Mouse (Mus musculus) inflammation-experienced regulatory T-cells, adult 6 months (primary cell): ENCODE measurements around the gene Fundc1. TPM values are rescaled to one million over a fixed set of nuclear protein-coding genes. Genes with fewer than 3 reads are reported as not detected.
A peak's percentile ranks its signal among the peaks of the same experiment; 100 is the strongest.
"Not testable (repeated sequence)": the region's sequence is repeated elsewhere in the genome, so short reads cannot be mapped to it uniquely, and the experiment has no call there.

Source experiments
- ATAC-seq: one replicate; pipeline ENCODE4 v1.8.0; 2017
- polyA plus RNA-seq, 3 experiments: library from polyadenylated mRNA; unstranded; fragments of 100-300 nt; shearing (Covaris generic); gene quantifications; one replicate each; pipeline ENCODE4 v1.2.1; 2017

The Fundc1 gene
- polyA plus RNA-seq: 10 to 100 TPM; 76.1 to 79.6 (median 79.1) TPM

- ATAC-seq: peak; percentile 99
These were observed at the start of gene Fundc1 for GRCm38 (mm10) chrX:17571621-17572459. Gene Fundc1, minus strand, starts transcription at chrX:17572325.

GRCm38 (mm10) chrX:17611253-17611652, 39.1 kb upstream of the Fundc1 start:
- no peak for ATAC-seq

GRCm38 (mm10) chrX:17608763-17609162, 36.6 kb upstream of the Fundc1 start:
- no peak for ATAC-seq

- no peak for ATAC-seq
These were observed 35.5 kb upstream of the Fundc1 start for GRCm38 (mm10) chrX:17607668-17608067.

GRCm38 (mm10) chrX:17593331-17593730, 21.2 kb upstream of the Fundc1 start:
- no peak for ATAC-seq

- ATAC-seq: peak; percentile 73
These were observed 18.6 kb upstream of the Fundc1 start for GRCm38 (mm10) chrX:17590745-17591144.

- no peak for ATAC-seq
These were observed 879 bp downstream of the Fundc1 start for GRCm38 (mm10) chrX:17571271-17571620.

GRCm38 (mm10) chrX:17568670-17569069, 3.5 kb downstream of the Fundc1 start:
- ATAC-seq: no peak

- ATAC-seq: no peak
These were observed 6.4 kb downstream of the Fundc1 start for GRCm38 (mm10) chrX:17565743-17566142.

GRCm38 (mm10) chrX:17564732-17565131, 7.4 kb downstream of the Fundc1 start:
- ATAC-seq: no peak

- no peak for ATAC-seq
These were observed 13.4 kb downstream of the Fundc1 start for GRCm38 (mm10) chrX:17558746-17559145.

GRCm38 (mm10) chrX:17554488-17554887, 17.6 kb downstream of the Fundc1 start:
- ATAC-seq: no peak

- not testable (repeated sequence) for ATAC-seq
These were observed 20.5 kb downstream of the Fundc1 start for GRCm38 (mm10) chrX:17551586-17551985.

GRCm38 (mm10) chrX:17547143-17547806, 24.9 kb downstream of the Fundc1 start:
- ATAC-seq: no peak

- ATAC-seq: no peak
These were observed 27.1 kb downstream of the Fundc1 start for GRCm38 (mm10) chrX:17544860-17545492.

GRCm38 (mm10) chrX:17537701-17538100, 34.4 kb downstream of the Fundc1 start:
- ATAC-seq: no peak

- no peak for ATAC-seq
These were observed 45.1 kb downstream of the Fundc1 start for GRCm38 (mm10) chrX:17527008-17527407.

- peak; percentile 94 for ATAC-seq
These were observed 50.9 kb downstream of the Fundc1 start for GRCm38 (mm10) chrX:17521221-17521716.

- no peak for ATAC-seq
These were observed 52.0 kb downstream of the Fundc1 start for GRCm38 (mm10) chrX:17520086-17520485.

GRCm38 (mm10) chrX:17514012-17514411, 58.1 kb downstream of the Fundc1 start:
- peak; percentile 73 for ATAC-seq

GRCm38 (mm10) chrX:17512021-17512602, 60.0 kb downstream of the Fundc1 start:
- no peak for ATAC-seq
